Mouse (Mus musculus): ENCODE measurements around the gene Slc7a1.

GRCm38 (mm10) chr5:148348153-148348552 is 51.6 kb downstream of the Slc7a1 start:
- TF ChIP-seq CTCF (IDR thresholded peaks at IDR 0.05): no peak
- TF ChIP-seq EP300 (IDR thresholded peaks at IDR 0.05): no peak
